Mouse (Mus musculus): ENCODE data around the gene P3h1. TPM values are rescaled to one million over a fixed set of nuclear protein-coding genes. Genes with fewer than 3 reads are reported as not detected.
"Not testable (repeated sequence)": the region's sequence is repeated elsewhere in the genome, so short reads cannot be mapped to it uniquely, and the experiment has no call there.

P3h1 gene
- total RNA-seq, 2 experiments from 2014 or later, result 17.4 to 18.2 TPM

- DNase-seq, result no peak
- intact Hi-C loops (cut with DNase I; ENCODE audit: low total_unique reads), result no loop called here
Observed at GRCm38 (mm10) chr4:119261087-119261713, 28.5 kb downstream of the P3h1 start.

GRCm38 (mm10) chr4:119262483-119262882, 29.8 kb downstream of the P3h1 start:
- no peak for DNase-seq
- intact Hi-C loops (cut with DNase I; ENCODE audit: low total_unique reads), result no loop called here

GRCm38 (mm10) chr4:119263459-119263858, 30.7 kb downstream of the P3h1 start:
- intact Hi-C loops (cut with DNase I; ENCODE audit: low total_unique reads), result no loop called here
- no peak for DNase-seq

- DNase-seq, result no peak
- intact Hi-C loops (cut with DNase I; ENCODE audit: low total_unique reads), result no loop called here
Observed at GRCm38 (mm10) chr4:119266606-119267005, 33.9 kb downstream of the P3h1 start.

DNA sequence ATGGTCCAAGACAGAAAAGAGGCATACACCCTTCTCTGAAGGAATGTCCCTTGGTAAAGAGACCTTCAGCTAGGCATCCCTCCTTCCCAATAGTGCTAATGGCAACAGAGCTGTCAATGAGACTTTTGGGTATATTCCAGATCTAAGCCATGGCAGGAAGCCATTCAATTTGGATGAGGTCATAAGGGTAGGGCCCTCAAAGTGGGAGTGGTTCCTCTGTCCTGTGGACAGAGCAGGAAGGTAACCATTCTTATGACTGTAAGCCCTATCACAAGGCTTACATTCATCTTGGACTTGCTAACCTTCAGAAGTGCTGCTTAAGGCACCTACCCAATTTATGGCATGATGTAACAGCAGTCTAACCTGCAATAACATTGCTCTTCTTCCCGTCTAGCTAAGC, 41.9 kb downstream of the P3h1 start:
- intact Hi-C loops (cut with DNase I; ENCODE audit: low total_unique reads), result no loop called here

GRCm38 (mm10) chr4:119275226-119275625, 42.5 kb downstream of the P3h1 start:
- intact Hi-C loops (cut with DNase I; ENCODE audit: low total_unique reads), result no loop called here
- no peak for DNase-seq

More for the DNA sequence above, 41.9 kb downstream of the P3h1 start:
- DNase-seq, result no peak

DNA sequence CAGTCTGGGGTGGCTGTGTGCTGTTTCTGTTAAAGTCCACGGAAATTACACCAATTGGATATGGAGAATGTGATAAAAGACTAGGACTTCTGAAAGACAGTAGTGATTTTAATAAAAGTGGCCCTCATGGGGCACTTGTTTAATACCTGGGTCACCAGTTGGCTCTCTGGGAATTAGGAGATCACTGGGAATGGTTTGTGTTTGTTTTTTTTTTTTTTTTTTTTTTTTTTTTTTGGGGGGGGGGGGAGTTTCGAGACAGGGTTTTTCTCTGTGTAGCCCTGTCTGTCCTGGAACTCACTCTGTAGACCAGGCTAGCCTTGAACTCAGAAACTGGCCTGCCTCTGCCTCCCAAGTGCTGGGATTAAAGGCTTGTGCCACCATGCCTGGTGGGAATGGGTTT, 43.0 kb downstream of the P3h1 start:
- intact Hi-C loops (cut with DNase I; ENCODE audit: low total_unique reads), result no loop called here
- no peak for DNase-seq

DNA sequence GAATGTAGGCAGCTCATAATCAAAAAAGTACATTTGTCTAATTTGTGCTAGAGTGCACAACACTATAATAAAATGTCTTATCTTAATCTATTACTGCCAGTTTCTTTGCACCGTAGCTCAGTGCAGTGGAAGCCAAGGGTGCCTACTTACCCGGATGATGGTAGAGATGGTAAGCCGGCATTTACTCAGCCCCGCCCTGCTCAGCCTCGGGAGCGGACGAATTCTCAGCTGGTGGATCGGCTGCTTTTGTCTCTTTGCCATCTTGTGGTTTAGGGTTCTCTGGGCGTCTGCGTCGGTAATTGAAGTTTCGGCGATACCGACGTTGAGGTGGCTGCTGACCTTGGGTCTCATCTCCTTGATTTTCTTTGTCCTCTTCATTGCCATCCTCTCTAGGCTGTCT, 46.1 kb downstream of the P3h1 start:
- DNase-seq; intact Hi-C loops (cut with DNase I; ENCODE audit: low total_unique reads): not testable (repeated sequence)

GRCm38 (mm10) chr4:119284861-119285260, 52.1 kb downstream of the P3h1 start:
- intact Hi-C loops (cut with DNase I; ENCODE audit: low total_unique reads), result no loop called here
- no peak for DNase-seq

- no peak for DNase-seq
- intact Hi-C loops (cut with DNase I; ENCODE audit: low total_unique reads), result no loop called here
Observed at GRCm38 (mm10) chr4:119285336-119285735, 52.6 kb downstream of the P3h1 start.

- intact Hi-C loops (cut with DNase I; ENCODE audit: low total_unique reads), result no loop called here
- DNase-seq, result no peak
Observed at GRCm38 (mm10) chr4:119291921-119292320, 59.2 kb downstream of the P3h1 start.

- peak; percentile 50 for DNase-seq
- intact Hi-C loops (cut with DNase I; ENCODE audit: low total_unique reads), result no loop called here
Observed at GRCm38 (mm10) chr4:119292771-119293573, 60.3 kb downstream of the P3h1 start.

DNA sequence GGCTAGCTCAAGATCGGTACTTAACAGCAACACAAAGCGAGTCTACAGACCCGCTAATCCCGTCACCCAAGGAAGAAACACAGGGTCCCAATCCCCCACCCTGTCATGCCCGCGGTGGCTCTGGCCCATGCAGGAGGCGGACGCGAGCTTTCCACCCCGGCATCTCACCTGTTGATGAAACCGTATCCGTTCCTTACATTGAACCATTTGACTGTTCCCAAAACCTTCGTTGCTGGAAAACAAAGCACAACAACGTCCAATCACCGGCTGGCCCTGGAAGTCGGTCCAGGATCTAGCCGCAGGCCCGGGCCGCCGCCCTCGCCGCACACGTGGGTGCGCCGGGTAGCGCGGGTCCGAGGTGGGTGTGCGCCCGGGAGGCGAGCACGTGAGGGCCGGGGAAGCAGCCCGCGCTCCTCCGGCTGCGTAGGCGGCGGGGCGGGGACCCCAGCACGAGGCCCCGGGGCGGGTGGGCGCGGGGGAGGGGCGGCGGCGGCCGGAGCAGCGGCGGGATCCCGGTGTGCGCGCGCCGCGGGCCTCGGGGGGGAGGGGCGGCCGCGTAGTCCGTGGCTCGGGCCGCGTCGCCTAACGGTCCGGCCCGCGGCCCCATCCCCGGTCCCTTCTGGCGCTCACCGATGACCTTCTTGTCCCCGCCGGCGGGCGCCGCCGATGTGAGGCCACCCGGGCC, 61.0 kb downstream of the P3h1 start:
- intact Hi-C loops (cut with DNase I; ENCODE audit: low total_unique reads), result no loop called here
- DNase-seq, result peak; percentile 23

DNA sequence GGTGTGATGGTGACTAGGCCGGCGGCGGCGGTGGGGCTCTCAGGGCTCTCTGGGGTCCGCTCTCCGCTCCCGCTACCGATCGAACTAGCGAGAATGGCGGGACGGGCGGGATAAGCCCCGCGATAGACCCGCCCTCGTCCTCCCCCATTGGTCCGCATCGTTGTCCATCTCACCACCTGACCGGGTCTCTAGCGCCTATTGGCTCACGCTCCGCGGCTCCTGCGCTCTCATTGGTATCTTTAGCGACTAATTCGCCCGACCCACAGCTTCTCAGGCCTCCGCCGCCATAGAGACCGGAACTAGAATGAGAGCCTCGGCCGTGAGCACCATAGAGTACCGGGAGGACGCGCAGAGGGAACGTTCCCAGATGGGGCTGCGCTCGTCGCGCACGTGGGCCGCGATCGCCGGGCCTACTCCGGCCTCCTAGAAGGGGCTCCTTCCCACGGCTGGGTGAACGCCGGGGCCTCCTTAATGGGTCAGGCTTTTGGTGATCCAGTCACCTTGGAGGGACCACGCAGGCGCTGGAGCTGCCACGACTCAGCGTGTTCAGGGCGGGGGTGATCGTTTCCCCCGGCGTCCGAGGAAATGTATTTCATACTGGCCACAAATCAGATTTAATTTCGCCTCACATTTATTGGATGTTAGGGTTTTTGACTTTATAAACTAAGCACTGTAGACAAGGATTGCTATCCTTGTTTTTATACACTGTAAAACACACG, 61.9 kb downstream of the P3h1 start, which contains the start of gene Ybx1:
Gene Ybx1 (minus strand): TSS at position 190 of the 719 bp plus-strand sequence.
- DNase-seq, result peak; percentile 99
- intact Hi-C loops (cut with DNase I; ENCODE audit: low total_unique reads), result loop anchor here (5.0 kb wide), 1 partner anchor 52 kb away; no protein-coding TSS in a partner anchor

GRCm38 (mm10) chr4:119295134-119295453, 62.4 kb downstream of the P3h1 start:
- intact Hi-C loops (cut with DNase I; ENCODE audit: low total_unique reads), result loop anchor here (5.0 kb wide), 1 partner anchor 53 kb away; no protein-coding TSS in a partner anchor
- DNase-seq, result no peak

DNA sequence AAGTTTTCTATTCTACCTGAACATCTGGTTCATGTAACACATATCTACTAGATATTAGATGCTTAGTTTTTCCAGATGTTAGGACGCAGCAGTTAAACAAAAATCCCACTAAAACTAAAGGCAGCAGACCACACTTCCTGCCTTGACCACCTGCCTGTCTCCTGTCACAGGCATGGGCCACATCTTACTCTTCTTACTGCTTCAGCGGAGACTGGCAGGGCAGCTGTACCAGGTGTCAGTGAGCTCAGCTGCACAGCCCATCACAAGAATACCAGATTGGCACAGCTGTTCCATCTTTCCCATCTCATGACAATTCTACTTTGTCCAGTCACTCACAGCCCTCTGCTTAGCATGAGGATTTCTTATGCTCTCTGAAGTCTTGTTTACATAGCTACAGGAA, 64.6 kb downstream of the P3h1 start:
- no peak for DNase-seq
- intact Hi-C loops (cut with DNase I; ENCODE audit: low total_unique reads), result loop anchor here (2.0 to 5.0 kb wide), 2 partner anchors 21 to 55 kb away; no protein-coding TSS in a partner anchor

Measured in gastrocnemius, postnatal 14 days (tissue).